Mouse (Mus musculus) megakaryocyte, embryonic 14.5 days (primary cell): ENCODE data around the gene Stra8. TPM values are rescaled to one million over a fixed set of nuclear protein-coding genes. Genes with fewer than 3 reads are reported as not detected.

Experiments
- H3K27me3 ChIP-seq: replicated peaks from 2 replicates; pipeline ENCODE3; 2012; ENCODE audit warnings: inconsistent platforms
- H3K36me3 ChIP-seq: replicated peaks from 2 replicates; pipeline ENCODE3; 2012; ENCODE audit warnings: low read length, inconsistent platforms, mixed read lengths
- H3K4me1 ChIP-seq: 2 replicates; pipeline ENCODE4 v1.6.1; 2012; ENCODE audit warnings: inconsistent platforms
- H3K4me3 ChIP-seq: replicated peaks from 2 replicates; pipeline ENCODE3; 2012; ENCODE audit warnings: moderate library complexity, mild to moderate bottlenecking, inconsistent platforms
- H3K9me3 ChIP-seq: 2 replicates; pipeline ENCODE4 v1.6.1; 2012; ENCODE audit warnings: inconsistent platforms
- FLI1 ChIP-seq: IDR thresholded peaks from 2 replicates; pipeline ENCODE4 v1.6.1; 2012; ENCODE audit warnings: low read length, inconsistent platforms, mixed read lengths
- GATA1 ChIP-seq: IDR thresholded peaks from 3 replicates; pipeline ENCODE4 v1.6.1; 2012; ENCODE audit warnings: mixed read lengths, low read length, inconsistent platforms, borderline replicate concordance
- polyA plus RNA-seq: library from polyadenylated mRNA; stranded (reverse); fragments of >175 nt; gene quantifications from 2 replicates; pipeline ENCODE4 v1.2.3, GENCODE M21; 2012; ENCODE audit warnings: low replicate concordance; ENCODE audit not compliant: insufficient read depth

The Stra8 gene
- polyA plus RNA-seq, 1 experiment = not detected

DNA sequence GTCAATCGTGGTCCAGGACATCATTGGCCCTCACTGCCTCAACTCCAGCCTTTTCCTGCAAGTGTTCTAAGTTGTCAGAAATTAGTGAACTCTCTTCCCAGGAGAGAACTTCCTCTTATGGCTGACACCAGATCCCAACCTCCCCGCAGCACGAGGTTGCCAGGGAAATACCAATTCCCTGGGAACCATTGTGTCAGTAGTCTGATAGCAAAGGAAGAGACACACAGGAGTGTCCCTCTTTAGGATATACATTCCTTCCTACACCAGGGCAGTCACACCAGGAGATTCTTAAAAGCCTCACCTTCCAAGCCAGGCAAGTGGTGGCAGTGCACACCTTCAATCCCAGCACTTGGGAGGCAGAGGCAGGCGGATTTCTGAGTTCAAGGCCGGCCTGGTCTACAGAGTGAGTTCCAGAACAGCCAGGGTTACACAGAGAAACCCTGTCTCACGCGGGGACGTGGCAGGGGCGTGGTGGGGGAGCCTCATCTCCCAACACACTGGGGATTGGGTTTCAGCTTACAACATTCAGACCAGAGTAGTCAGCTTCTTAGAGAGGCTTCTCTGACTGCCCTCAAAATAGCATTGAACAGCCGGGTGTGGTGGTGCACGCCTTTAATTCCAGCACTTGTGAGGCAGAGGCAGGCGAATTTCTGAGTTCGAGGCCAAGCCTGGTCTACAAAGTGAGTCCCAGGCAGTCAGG, 6.5 kb upstream of the Stra8 start:
- Histone ChIP-seq H3K36me3 (peaks cover 10% of the 10 kb centered on the region), H3K9me3 (no peaks in the 10 kb centered on the region), H3K27me3 (no peaks in the 10 kb centered on the region), H3K4me3 (no peak overlapping the region), H3K4me1 (peaks cover 59% of the 10 kb centered on the region)
- TF ChIP-seq FLI1 (no peak), GATA1 (no peak)

DNA sequence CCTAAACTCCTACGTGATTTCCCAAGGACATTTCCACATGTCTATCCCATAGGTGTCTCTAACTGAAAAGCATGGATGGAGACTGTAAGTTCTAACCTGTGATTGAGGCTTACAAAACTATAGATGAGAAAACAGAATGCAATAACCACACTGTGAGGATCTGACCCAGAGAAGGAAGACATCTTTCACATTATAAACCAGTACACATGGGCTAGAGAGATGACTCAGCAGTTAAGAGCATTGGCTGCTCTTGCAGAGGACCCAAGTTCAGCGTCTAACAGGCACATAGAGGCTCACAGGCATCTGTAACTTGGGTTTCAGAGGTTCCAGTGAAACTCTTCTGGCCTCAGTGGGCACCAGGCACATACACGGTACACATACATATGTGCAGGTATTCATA, 5.5 kb upstream of the Stra8 start:
- Histone ChIP-seq H3K4me1 (peaks cover 53% of the 10 kb centered on the region), H3K27me3 (peaks cover 1% of the 10 kb centered on the region), H3K9me3 (no peaks in the 10 kb centered on the region), H3K36me3 (peaks cover 1% of the 10 kb centered on the region), H3K4me3 (no peak overlapping the region)
- TF ChIP-seq FLI1 (no peak), GATA1 (no peak)

DNA sequence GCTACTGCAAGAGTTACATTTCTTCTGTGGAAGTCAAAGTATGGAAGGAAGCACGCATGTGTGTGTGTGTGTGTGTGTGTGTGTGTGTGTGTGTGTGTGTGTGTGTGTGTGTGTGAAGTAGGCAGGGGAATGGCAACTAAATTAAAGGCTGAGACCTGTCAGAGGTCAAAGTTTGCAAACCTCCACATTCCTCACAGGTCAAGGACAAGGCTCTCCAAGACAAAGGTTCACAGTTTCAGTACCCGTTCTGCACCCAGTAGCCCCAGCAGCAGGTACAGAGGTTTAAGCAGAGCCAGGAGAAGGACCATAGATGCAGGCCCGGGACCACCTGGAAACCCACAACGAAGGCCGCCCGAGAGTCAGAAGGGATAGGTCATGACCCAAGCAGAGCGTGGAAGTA, 817 bp upstream of the Stra8 start:
- H3K4me3 ChIP-seq = no peak overlapping the region
- H3K9me3 ChIP-seq = no peaks in the 10 kb centered on the region
- no peak for TF ChIP-seq GATA1
- TF ChIP-seq FLI1 = no peak
- H3K36me3 ChIP-seq = no peaks in the 10 kb centered on the region
- peaks cover 30% of the 10 kb centered on the region for H3K4me1 ChIP-seq
- peaks cover 6% of the 10 kb centered on the region for H3K27me3 ChIP-seq

DNA sequence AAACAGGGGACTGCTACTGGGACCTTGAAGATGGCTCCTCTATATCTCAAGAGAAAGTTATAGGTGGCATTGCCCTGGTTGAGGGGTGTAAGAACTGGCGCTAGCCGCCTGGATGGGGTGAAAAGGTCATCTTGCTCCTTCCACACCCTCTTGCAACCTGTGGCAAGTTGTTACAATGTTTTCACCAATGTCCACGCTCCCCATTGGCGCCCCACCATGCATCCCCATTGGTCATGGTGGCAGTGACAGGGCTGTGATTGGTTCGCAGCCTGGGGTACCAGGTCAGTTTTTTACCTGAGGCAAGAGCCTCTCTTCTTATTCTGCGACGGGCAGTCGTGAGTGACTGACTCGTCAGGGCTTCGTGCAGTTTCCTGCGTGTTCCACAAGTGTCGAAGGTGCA, 668 bp downstream of the Stra8 start:
- Histone ChIP-seq H3K4me1 (peaks cover 28% of the 10 kb centered on the region), H3K27me3 (peaks cover 6% of the 10 kb centered on the region), H3K9me3 (no peaks in the 10 kb centered on the region), H3K36me3 (no peaks in the 10 kb centered on the region), H3K4me3 (no peak overlapping the region)
- TF ChIP-seq FLI1 (no peak), GATA1 (no peak)

DNA sequence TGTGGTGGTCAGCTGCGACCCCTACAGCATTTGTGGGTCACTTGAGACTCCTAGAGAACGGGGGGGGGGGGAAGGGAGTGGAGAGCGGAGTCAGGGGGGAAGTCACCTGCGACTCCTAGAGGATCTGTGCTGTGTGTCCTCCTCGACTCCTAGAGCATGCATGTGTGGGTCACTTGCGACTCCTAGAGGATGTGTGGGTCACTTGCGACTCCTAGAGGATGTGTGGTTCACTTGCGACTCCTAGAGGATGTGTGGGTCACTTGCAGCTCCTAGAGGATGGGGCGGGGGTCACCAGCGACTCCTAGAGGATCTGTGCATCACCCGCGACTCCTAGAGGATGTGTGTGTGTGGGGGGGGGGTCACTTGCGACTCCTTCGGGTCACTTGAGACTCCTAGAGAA, 2.0 kb downstream of the Stra8 start:
- Histone ChIP-seq H3K4me3 (no peak overlapping the region), H3K36me3 (no peaks in the 10 kb centered on the region)
- TF ChIP-seq FLI1 = no peak
- TF ChIP-seq GATA1 = no peak

DNA sequence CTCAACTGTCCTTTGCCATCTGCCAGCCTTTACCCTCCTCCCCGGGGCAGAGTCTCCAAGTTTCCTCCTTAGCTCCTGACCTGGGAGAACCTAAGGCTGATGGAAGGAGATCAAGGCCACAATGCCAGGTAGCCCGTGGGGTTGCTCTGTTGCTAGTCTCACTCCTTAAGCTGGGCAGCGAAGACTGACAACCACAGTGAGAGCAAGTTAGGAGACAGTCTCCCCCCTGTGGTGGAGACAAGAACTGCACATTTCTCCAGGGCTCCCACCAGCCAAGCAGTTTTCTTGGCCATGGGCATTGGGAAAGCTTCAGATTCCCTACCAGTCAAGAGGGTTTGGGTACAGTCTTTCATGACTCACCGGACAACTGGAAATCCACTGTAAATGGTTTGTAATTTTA, 7.2 kb downstream of the Stra8 start:
- Histone ChIP-seq H3K4me1 (peaks cover 26% of the 10 kb centered on the region), H3K9me3 (no peaks in the 10 kb centered on the region), H3K4me3 (no peak overlapping the region), H3K27me3 (peaks cover 9% of the 10 kb centered on the region), H3K36me3 (no peaks in the 10 kb centered on the region)
- no peak for TF ChIP-seq FLI1
- no peak for TF ChIP-seq GATA1

More for the DNA sequence above, 2.0 kb downstream of the Stra8 start:
- H3K4me1 ChIP-seq = peaks cover 33% of the 10 kb centered on the region
- H3K9me3 ChIP-seq = no peaks in the 10 kb centered on the region
- peaks cover 6% of the 10 kb centered on the region for H3K27me3 ChIP-seq

DNA sequence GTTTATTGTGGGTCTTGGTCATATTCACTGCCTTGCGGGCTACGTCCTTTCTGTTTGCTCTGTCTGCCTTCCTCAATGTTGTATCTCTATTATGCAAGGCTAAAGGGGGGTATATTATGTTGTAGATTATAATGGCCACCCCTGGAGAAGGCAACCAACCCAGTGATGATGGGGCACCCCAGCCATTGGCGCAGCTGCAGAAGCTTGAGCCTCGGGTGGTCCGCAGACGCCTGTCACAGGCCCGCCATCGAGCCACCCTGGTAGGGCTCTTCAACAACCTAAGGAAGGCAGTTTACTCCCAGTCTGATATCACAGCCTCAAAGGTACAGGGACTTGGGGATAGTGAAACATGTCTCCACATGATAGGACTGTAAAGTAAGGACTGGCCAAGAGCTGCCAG, 7.6 kb downstream of the Stra8 start:
- H3K9me3 ChIP-seq = no peaks in the 10 kb centered on the region
- peaks cover 9% of the 10 kb centered on the region for H3K27me3 ChIP-seq
- no peak for TF ChIP-seq GATA1
- TF ChIP-seq FLI1 = no peak
- no peak overlapping the region for H3K4me3 ChIP-seq
- peaks cover 26% of the 10 kb centered on the region for H3K4me1 ChIP-seq
- no peaks in the 10 kb centered on the region for H3K36me3 ChIP-seq

DNA sequence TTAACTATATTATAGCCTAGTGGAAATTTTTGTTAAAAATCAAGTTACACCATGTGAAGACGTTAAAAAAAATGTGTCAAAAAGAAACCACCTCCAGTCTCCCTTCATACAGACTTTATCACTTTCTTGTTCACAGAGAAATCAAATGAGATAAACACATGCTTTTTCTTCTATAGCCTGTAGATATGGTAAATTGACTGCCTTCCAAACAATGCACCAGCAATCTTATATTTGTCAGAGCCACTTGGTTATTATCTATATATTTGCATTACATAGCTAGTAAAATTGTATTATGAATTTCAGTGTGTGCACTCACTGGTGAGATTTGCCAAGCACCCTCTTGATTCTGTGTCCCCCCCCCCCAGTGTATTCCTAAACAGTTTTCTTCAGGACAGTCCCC, 12.7 kb downstream of the Stra8 start:
- TF ChIP-seq FLI1 (no peak), GATA1 (no peak)
- H3K4me1 ChIP-seq = 0 out of 2 replicates have a peak, but pooled peaks cover 2% of the 10 kb centered on the region
- H3K36me3 ChIP-seq = no peaks in the 10 kb centered on the region
- no peak overlapping the region for H3K4me3 ChIP-seq
- H3K27me3 ChIP-seq = peaks cover 28% of the 10 kb centered on the region
- no peaks in the 10 kb centered on the region for H3K9me3 ChIP-seq

DNA sequence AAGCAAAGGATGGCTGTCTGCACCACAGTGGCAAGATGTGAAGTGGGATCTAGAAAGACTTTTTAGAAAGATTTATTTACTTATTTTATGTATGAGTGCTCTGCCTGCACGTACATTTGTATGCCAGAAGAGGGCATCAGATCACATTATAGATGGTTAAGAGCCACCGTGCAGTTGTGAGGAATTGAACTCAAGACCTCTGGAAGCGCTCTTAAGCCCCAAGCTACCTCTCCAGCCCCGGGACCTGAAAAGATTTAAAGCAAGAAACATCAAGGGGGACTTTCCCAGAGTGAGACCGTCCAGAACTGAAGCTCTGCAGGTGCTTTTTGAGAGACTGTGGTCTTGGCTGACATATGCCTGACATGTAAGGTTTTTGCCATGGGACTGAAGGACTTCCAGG, 16.8 kb downstream of the Stra8 start:
- Histone ChIP-seq H3K4me1 (peaks cover 5% of the 10 kb centered on the region), H3K9me3 (no peaks in the 10 kb centered on the region), H3K27me3 (peaks cover 21% of the 10 kb centered on the region), H3K4me3 (no peak overlapping the region), H3K36me3 (no peaks in the 10 kb centered on the region)
- TF ChIP-seq GATA1 (no peak), FLI1 (no peak)

DNA sequence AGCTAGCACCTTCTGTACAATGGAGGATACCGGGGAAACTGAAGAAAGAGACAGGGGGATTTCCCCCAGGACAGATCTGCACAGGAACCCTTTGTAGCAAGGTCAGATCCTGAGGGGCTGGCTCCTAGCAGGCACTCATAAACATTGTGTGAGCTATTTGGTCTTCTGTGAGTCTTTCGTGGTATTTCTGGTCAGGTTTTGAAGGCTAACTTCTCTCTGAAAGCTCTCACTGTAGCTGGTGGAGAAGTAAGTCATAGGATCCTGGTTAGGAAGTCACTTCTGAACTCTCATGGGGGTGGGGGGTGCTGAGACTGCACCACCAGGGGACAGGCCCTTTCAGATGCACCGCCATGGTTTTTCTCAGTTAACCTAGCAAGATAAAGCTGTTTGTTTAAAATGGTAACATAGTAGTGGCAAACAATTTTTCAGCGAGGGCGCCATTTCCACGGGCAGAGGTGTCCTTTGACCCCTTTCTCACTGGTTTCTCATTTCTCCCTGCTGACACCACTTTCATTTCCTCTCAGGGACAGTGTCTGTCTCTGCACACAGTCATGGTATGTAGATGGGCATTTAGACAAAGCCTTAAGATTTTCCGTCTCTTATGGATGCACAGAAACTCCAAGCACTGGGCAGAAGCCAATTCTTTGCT, 18.4 kb downstream of the Stra8 start:
- Histone ChIP-seq H3K36me3 (no peaks in the 10 kb centered on the region), H3K4me1 (peaks cover 5% of the 10 kb centered on the region), H3K27me3 (peaks cover 21% of the 10 kb centered on the region), H3K4me3 (no peak overlapping the region), H3K9me3 (no peaks in the 10 kb centered on the region)
- TF ChIP-seq GATA1 (no peak), FLI1 (no peak)

DNA sequence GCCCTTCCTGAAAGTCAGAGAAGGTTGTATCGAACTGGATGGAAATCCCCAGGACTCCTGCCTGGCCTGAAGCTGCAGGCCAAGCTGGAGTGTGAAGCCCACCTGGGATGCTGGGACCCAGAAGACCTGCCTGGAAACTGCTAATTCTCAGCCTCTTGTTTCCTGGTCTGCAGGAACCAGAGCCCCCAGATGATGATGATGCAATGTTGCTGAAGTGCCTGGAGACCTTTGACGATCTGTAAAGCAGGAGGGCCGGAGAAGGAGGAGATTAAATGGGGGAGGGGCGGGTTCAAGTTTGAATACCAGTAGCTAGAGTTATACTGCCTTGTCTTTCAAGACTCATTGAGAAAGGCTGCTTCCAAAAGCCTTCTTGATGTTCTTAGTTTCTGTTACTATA, 19.0 kb downstream of the Stra8 start:
- no peak for TF ChIP-seq GATA1
- no peak for TF ChIP-seq FLI1
- peaks cover 5% of the 10 kb centered on the region for H3K4me1 ChIP-seq
- H3K27me3 ChIP-seq = peaks cover 21% of the 10 kb centered on the region
- H3K4me3 ChIP-seq = no peak overlapping the region
- no peaks in the 10 kb centered on the region for H3K36me3 ChIP-seq
- no peaks in the 10 kb centered on the region for H3K9me3 ChIP-seq
